Mouse (Mus musculus): ENCODE results near the gene Lexm. TPM values are rescaled to one million over a fixed set of nuclear protein-coding genes. Genes with fewer than 3 reads are reported as not detected.

Lexm gene
- polyA plus RNA-seq, 1 experiment from 2014 or later, result not detected

DNA sequence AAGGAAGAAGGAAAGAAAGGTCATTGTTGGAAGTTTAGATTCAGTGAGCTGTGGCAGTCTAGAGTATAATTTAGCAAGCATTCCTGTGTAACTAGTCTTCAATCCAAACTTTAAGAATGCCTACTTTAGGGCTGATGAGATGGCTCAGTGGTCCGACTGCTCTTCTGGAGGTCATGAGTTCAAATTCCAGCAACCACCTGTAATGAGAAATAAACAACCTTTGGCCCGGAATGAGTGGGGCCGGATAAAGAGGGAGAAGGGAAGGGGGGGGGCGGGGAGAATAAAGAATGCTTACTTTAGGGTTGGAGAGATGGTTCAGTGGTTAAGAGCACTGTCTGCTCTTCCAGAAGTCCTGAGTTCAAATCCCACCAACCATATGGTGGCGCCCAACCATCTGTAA lies 59.8 kb downstream of the Lexm start:
- H3K36me3 ChIP-seq, result no peaks in the 10 kb centered on the region
- H3K9me3 ChIP-seq, result no peaks in the 10 kb centered on the region
- no peak overlapping the region for H3K27ac ChIP-seq (replicated peaks)
- H3K4me3 ChIP-seq, result no peak overlapping the region
- no peak for ATAC-seq (ENCODE audit: low FRiP score, low read depth)
- H3K9ac ChIP-seq, result no peak overlapping the region
- H3K4me2 ChIP-seq, result no peak overlapping the region
- H3K27me3 ChIP-seq, result no peaks in the 10 kb centered on the region
- peaks cover 16% of the 10 kb centered on the region for H3K4me1 ChIP-seq (replicated peaks)
- WGBS, result 87% methylated on average over 5 of the region's 5 CpGs

DNA sequence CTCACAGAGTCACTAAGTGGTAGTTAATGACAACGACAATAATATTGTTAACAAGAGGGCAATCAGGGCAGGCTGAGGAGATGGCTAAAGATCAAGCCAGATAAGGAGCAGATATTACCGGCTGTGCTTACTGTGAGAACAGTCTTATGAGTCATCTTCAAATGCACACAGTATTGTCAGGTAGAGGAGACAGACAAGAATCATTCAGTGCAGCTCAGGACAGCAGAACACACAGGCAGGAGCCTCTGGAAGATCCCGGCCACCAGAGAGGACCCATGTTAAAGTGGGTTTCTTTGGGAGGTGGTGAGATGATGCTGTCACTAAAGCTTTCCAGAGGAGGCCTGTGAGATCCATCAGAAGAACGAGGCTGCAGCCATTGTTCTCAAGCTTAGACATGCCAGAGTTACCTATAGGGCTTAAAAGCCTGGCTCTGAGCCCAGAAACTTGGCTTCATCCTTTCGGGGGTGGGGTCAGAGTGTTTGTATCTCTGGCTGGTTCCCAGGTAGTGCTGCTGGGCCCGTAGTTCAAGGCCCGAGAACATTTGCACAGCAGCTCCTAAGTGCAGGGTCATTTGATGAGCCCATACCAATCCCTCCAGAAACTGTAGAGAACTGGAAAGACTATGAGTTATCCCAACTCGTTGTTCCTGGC lies 66.4 kb downstream of the Lexm start:
- H3K27ac ChIP-seq (replicated peaks), result no peak overlapping the region
- 75% methylated on average over 8 of the region's 8 CpGs for WGBS
- H3K36me3 ChIP-seq, result no peaks in the 10 kb centered on the region
- no peaks in the 10 kb centered on the region for H3K4me1 ChIP-seq (replicated peaks)
- ATAC-seq (ENCODE audit: low FRiP score, low read depth), result no peak
- H3K9me3 ChIP-seq, result no peaks in the 10 kb centered on the region
- no peak overlapping the region for H3K4me3 ChIP-seq
- H3K9ac ChIP-seq, result no peak overlapping the region
- no peaks in the 10 kb centered on the region for H3K27me3 ChIP-seq
- H3K4me2 ChIP-seq, result no peak overlapping the region

DNA sequence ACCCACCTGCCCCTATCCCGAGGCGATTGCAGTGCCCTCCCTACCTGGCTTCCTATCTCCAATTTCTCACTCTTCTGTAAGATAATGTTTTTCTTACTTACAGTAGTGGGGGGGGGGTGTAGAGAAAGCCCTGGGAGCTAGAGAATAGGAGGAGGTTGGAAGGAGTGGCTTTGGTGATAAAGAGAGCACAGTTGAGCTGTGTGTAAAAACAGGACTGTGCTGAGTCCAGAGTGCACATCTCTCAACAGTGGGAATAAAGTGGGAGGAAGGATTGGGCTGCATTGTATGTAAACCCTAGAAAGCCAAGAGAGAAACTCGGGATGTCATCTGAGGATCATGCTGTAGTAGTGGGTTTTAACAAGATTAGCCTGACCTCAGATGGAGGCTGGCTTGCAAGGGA lies 68.9 kb downstream of the Lexm start:
- Histone ChIP-seq H3K27me3 (no peaks in the 10 kb centered on the region), H3K36me3 (no peaks in the 10 kb centered on the region), H3K4me3 (no peak overlapping the region), H3K4me2 (no peak overlapping the region), H3K9me3 (no peaks in the 10 kb centered on the region), H3K27ac (replicated peaks) (no peak overlapping the region), H3K4me1 (replicated peaks) (no peaks in the 10 kb centered on the region), H3K9ac (no peak overlapping the region)
- no peak for ATAC-seq (ENCODE audit: low FRiP score, low read depth)
- WGBS, result 88% methylated on average over 3 of the region's 3 CpGs

DNA sequence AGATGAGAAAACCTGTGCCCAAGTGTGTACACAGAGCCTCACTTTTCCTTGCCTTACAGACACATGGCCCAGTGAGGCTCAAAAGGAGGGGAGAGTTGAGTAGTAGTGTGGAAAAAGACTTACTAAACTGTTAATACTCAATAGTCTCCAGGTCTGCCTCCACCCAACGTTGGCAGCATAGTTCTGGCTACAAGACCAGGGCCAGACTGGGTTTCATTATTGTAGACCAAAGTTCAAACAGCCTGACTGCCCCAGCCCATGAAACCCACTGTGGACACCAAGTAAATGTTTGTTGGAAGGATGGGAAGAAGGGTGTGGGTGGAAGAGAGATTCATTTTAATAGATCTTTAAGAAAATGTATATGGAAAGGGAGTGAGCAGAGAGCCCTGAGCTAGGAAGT lies 70.1 kb downstream of the Lexm start:
- no peaks in the 10 kb centered on the region for H3K4me1 ChIP-seq (replicated peaks)
- H3K4me2 ChIP-seq, result no peak overlapping the region
- H3K9ac ChIP-seq, result no peak overlapping the region
- H3K9me3 ChIP-seq, result no peaks in the 10 kb centered on the region
- no peak overlapping the region for H3K4me3 ChIP-seq
- 89% methylated on average over 1 of the region's 1 CpGs for WGBS
- ATAC-seq (ENCODE audit: low FRiP score, low read depth), result no peak
- no peaks in the 10 kb centered on the region for H3K27me3 ChIP-seq
- H3K36me3 ChIP-seq, result no peaks in the 10 kb centered on the region
- H3K27ac ChIP-seq (replicated peaks), result no peak overlapping the region

DNA sequence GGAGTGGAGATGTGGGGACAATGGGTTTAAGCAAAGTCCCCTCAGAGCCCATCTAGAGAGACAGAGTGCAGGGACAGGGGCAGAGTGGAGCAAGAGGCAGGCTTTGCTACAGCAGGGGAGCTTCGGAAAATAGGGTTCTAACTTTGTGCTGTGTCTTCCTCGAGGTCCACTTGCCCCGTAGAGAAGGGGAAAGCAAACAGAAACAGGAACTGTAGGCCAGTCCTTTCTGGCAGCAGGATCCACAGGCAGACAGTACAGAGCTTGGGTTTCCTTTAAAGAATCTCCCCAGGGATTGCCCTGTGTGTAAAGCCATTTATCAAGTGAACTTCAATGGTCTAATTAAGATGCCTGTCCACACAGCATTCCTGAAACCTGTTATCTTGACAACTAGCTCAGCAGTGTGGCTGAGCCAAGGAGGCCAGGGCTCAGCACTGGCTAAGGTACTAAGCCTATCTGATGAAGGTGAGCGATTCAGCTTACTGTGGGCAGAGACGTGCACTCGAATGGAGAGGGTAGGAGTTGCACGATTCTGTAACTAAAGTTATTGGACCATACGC lies 71.1 kb downstream of the Lexm start:
- no peak for ATAC-seq (ENCODE audit: low FRiP score, low read depth)
- H3K4me2 ChIP-seq, result no peak overlapping the region
- H3K27ac ChIP-seq (replicated peaks), result no peak overlapping the region
- no peak overlapping the region for H3K9ac ChIP-seq
- H3K9me3 ChIP-seq, result no peaks in the 10 kb centered on the region
- H3K27me3 ChIP-seq, result no peaks in the 10 kb centered on the region
- H3K4me1 ChIP-seq (replicated peaks), result no peaks in the 10 kb centered on the region
- WGBS, result 66% methylated on average over 8 of the region's 8 CpGs
- H3K4me3 ChIP-seq, result no peak overlapping the region
- no peaks in the 10 kb centered on the region for H3K36me3 ChIP-seq

DNA sequence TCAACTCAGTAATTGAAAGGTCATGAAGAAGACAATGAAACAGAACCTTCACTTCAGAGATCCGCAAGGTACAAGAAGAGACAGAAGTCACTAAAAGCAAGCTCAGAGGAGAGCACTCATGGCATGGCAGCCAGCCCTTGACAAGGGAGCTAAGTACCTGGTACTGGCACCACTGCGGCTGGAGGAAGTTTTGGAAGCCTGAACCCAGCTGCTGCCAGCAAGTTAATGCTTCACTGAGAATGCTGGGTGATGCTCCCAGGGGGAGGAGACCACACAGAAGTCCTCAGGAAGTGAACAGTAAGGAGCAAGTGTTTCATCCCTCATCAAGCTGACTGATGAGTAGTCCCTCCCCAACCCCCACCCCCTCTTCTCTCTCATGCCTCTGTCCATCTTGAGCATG lies 74.8 kb downstream of the Lexm start:
- WGBS, result 83% methylated on average over 2 of the region's 2 CpGs
- ATAC-seq (ENCODE audit: low FRiP score, low read depth), result no peak
- Histone ChIP-seq H3K36me3 (no peaks in the 10 kb centered on the region), H3K9me3 (no peaks in the 10 kb centered on the region), H3K9ac (no peak overlapping the region), H3K4me2 (no peak overlapping the region), H3K27me3 (no peaks in the 10 kb centered on the region), H3K4me1 (replicated peaks) (no peaks in the 10 kb centered on the region), H3K27ac (replicated peaks) (no peak overlapping the region), H3K4me3 (no peak overlapping the region)

DNA sequence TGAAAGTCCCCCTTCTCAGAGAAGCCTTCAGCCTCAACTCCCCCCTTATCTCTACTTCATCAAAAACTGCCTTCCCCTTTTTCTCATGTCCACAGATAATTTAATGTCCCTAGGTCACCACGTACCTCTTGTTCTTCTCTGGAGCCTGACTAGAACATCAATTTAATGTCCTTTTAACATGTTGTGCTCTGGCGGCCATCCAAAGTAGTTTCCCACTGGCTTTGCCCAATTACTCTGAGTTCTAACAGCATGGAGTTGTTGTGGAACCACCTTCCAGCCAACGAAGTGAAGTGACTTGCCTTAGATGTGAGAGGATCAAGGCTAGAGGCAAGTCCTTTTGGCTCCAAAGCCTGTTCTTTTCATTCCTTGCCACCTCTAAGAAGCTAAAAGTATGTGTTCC lies 75.5 kb downstream of the Lexm start:
- H3K9me3 ChIP-seq, result no peaks in the 10 kb centered on the region
- WGBS, result 57% methylated on average over 3 of the region's 3 CpGs
- no peak for ATAC-seq (ENCODE audit: low FRiP score, low read depth)
- H3K4me2 ChIP-seq, result no peak overlapping the region
- no peaks in the 10 kb centered on the region for H3K36me3 ChIP-seq
- H3K27me3 ChIP-seq, result no peaks in the 10 kb centered on the region
- H3K27ac ChIP-seq (replicated peaks), result no peak overlapping the region
- H3K4me1 ChIP-seq (replicated peaks), result no peaks in the 10 kb centered on the region
- no peak overlapping the region for H3K9ac ChIP-seq
- no peak overlapping the region for H3K4me3 ChIP-seq

Other genes with a start within 250 kb of the Lexm start
- 7.4 and 11.7 TPM in 2 replicates for gene Pcsk9, start 152.9 kb downstream of the Lexm start, polyA plus RNA-seq (2015; fragmentation: Nextera tagmentation; extraction: Ambion mirVana)
- gene Bsnd, start 125.0 kb downstream of the Lexm start, polyA plus RNA-seq (2015; fragmentation: Nextera tagmentation; extraction: Ambion mirVana), result 0.09 TPM in 1 of 2 replicates, not detected in the other
- 5.2 and 7.1 TPM in 2 replicates for gene Dhcr24, start 56.2 kb downstream of the Lexm start, polyA plus RNA-seq (2015; fragmentation: Nextera tagmentation; extraction: Ambion mirVana)
- gene Ttc22, start 5.2 kb upstream of the Lexm start, polyA plus RNA-seq (2015; fragmentation: Nextera tagmentation; extraction: Ambion mirVana), result 1.5 and 2.4 TPM in 2 replicates
- 9.6 and 10.3 TPM in 2 replicates for gene Pars2, start 33.8 kb upstream of the Lexm start, polyA plus RNA-seq (2015; fragmentation: Nextera tagmentation; extraction: Ambion mirVana)
- gene Ttc4, start 61.7 kb upstream of the Lexm start, polyA plus RNA-seq (2015; fragmentation: Nextera tagmentation; extraction: Ambion mirVana), result 131 and 153 TPM in 2 replicates
- gene Mroh7, start 113.7 kb upstream of the Lexm start, polyA plus RNA-seq (2015; fragmentation: Nextera tagmentation; extraction: Ambion mirVana), result 0.21 and 1.5 TPM in 2 replicates
- gene Fam151a, start 116.6 kb upstream of the Lexm start, polyA plus RNA-seq (2015; fragmentation: Nextera tagmentation; extraction: Ambion mirVana), result not detected in 2 replicates
- gene Acot11, start 187.8 kb upstream of the Lexm start, polyA plus RNA-seq (2015; fragmentation: Nextera tagmentation; extraction: Ambion mirVana), result 2.1 and 2.4 TPM in 2 replicates

Data from hindbrain, embryonic 15.5 days (tissue).